Mouse (Mus musculus) C2C12 (cell line): ENCODE measurements around the gene Cfap100. TPM values are rescaled to one million over a fixed set of nuclear protein-coding genes. Genes with fewer than 3 reads are reported as not detected.
A peak's percentile ranks its signal among the peaks of the same experiment; 100 is the strongest.

Experiments
- H3K27me3 ChIP-seq: one replicate; pipeline ENCODE4 v1.6.1; 2011; ENCODE audit not compliant: control insufficient read depth, insufficient read depth, insufficient read length
- H3K36me3 ChIP-seq: one replicate; pipeline ENCODE4 v1.6.1; 2011; ENCODE audit not compliant: control insufficient read depth, insufficient read depth
- H3K4me3 ChIP-seq: one replicate; pipeline ENCODE4 v1.5.1; 2011; ENCODE audit warnings: mild to moderate bottlenecking, control low read depth; ENCODE audit not compliant: poor library complexity, insufficient read depth, severe bottlenecking
- H3K79me2 ChIP-seq: one replicate; pipeline ENCODE4 v1.6.1; 2011; ENCODE audit not compliant: control insufficient read depth, insufficient read depth
- H3K79me3 ChIP-seq: one replicate; pipeline ENCODE4 v1.6.1; 2011; ENCODE audit warnings: low read depth, control low read depth
- H3ac ChIP-seq: one replicate; pipeline ENCODE3; 2011; ENCODE audit warnings: low read depth; ENCODE audit not compliant: control insufficient read depth, insufficient read length
- CEBPB ChIP-seq: IDR thresholded peaks from one replicate; pipeline ENCODE4 v1.6.1; 2011; ENCODE audit warnings: low read depth, mild to moderate bottlenecking, control low read depth, moderate library complexity
- CTCF ChIP-seq: IDR thresholded peaks from one replicate; pipeline ENCODE4 v1.5.1; 2011; ENCODE audit not compliant: control insufficient read depth, insufficient read depth, insufficient read length
- FOSL1 ChIP-seq: IDR thresholded peaks from one replicate; pipeline ENCODE4 v1.8.0; 2011; ENCODE audit warnings: mild to moderate bottlenecking, low read length; ENCODE audit not compliant: poor library complexity, insufficient read depth, severe bottlenecking
- MAX ChIP-seq: IDR thresholded peaks from one replicate; pipeline ENCODE4 v1.6.1; 2011; ENCODE audit warnings: mild to moderate bottlenecking, control low read depth
- MYOD1 ChIP-seq: IDR thresholded peaks from one replicate; pipeline ENCODE4 v1.6.1; 2011; ENCODE audit warnings: low read depth; ENCODE audit not compliant: control insufficient read depth, insufficient read length
- MYOG ChIP-seq: IDR thresholded peaks from one replicate; pipeline ENCODE4 v1.6.1; 2011; ENCODE audit not compliant: control insufficient read depth, insufficient read length; ENCODE audit errors: extremely low read depth
- USF1 ChIP-seq: IDR thresholded peaks from one replicate; pipeline ENCODE4 v1.6.1; 2011; ENCODE audit warnings: low read depth, mild to moderate bottlenecking, control low read depth, moderate library complexity
- polyA plus RNA-seq: library from polyadenylated mRNA; unstranded; fragments of >200 nt; fragmentation: generic; extraction: Trizol; gene quantifications from one replicate; pipeline ENCODE4 v1.2.1, GENCODE M21; 2012; ENCODE audit warnings: missing spikeins

The Cfap100 gene
- polyA plus RNA-seq, 1 experiment = 0.02 TPM

DNA sequence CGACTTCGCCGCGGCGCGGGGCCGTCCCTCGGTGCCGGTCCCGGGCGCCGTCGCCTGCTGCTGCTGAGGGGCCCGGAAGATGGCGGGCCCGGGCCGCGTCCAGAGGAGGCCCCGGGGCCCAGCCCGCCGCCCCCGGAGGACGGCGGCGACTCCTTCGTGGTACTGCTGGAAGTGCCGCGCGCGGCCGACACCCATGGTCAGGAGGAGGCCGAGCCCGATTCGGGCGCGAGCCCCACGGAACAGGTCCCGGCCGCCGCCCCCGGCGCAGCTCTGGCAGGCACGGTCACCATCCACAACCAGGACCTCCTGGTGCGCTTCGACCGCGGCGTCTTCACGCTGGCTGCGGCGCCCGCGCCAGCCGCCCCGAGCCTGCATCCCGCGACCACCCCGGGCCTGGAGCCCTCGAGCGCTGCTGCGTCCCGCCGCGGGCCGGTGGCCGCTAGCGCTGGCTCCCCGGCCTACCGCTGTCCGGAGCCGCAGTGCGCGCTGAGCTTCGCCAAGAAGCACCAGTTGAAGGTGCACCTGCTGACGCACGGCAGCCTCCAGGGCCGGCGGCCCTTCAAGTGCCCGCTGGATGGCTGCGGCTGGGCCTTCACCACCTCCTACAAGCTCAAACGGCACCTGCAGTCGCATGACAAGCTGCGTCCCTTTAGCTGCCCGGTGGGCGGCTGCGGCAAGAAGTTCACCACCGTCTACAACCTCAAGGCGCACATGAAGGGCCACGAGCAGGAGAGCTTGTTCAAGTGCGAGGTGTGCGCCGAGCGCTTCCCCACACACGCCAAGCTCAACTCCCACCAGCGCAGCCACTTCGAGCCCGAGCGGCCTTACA, 58.7 kb downstream of the Cfap100 start:
- H3K36me3 ChIP-seq = peaks cover 24% of the 10 kb centered on the region
- TF ChIP-seq MYOD1 (no peak), MYOG (no peak), FOSL1 (no peak), CTCF (no peak), USF1 (no peak), MAX (no peak), CEBPB (no peak)
- peaks cover 10% of the 10 kb centered on the region for H3K79me3 ChIP-seq
- H3K27me3 ChIP-seq = no peaks in the 10 kb centered on the region
- peak overlapping the region; percentile 66 for H3K4me3 ChIP-seq
- H3ac ChIP-seq = peak overlapping the region; percentile 69
- H3K79me2 ChIP-seq = peaks cover 30% of the 10 kb centered on the region

- TF ChIP-seq MYOG = no peak
- no peak for TF ChIP-seq FOSL1
- no peak for TF ChIP-seq CTCF
- no peak for TF ChIP-seq MYOD1
- TF ChIP-seq USF1 = peak; percentile 34
- peak; percentile 49 for TF ChIP-seq MAX
- TF ChIP-seq CEBPB = no peak
- Histone ChIP-seq H3K79me2 (peaks cover 30% of the 10 kb centered on the region), H3K27me3 (no peaks in the 10 kb centered on the region), H3K79me3 (peaks cover 10% of the 10 kb centered on the region), H3K4me3 (peak within 1 kb of the TSS; percentile 66), H3K36me3 (peaks cover 18% of the 10 kb centered on the region), H3ac (peak within 1 kb of the TSS; percentile 69)
Measured at GRCm38 (mm10) chr6:90368976-90369724, 59.4 kb downstream of the Cfap100 start, which contains the start of gene Zxdc. Zxdc (plus strand) TSS chr6:90369492.

DNA sequence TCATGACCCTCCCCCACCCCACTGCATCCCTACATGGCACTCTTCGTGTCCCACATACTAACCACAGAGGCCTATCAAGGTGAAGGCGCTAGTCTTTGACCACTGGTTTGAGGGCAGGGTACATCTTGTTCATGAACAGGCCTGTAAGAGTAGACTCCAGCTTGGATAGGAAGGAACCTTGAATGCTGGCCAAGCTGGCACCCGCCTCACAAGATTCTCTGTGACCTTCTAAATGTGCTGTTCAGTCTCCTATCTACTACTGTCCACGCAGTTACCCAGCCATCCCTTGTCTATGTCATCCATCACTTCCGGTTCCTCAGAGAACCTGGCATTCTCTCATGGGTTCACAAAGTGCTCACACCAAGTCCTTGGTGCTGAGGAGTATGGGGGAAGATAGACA, 65.3 kb downstream of the Cfap100 start:
- no peaks in the 10 kb centered on the region for H3K79me2 ChIP-seq
- H3K36me3 ChIP-seq = no peaks in the 10 kb centered on the region
- no peaks in the 10 kb centered on the region for H3K27me3 ChIP-seq
- TF ChIP-seq USF1 = no peak
- TF ChIP-seq MYOD1 = no peak
- TF ChIP-seq CTCF = no peak
- TF ChIP-seq MAX = no peak
- no peak for TF ChIP-seq MYOG
- TF ChIP-seq CEBPB = no peak
- no peak for TF ChIP-seq FOSL1
- H3ac ChIP-seq = no peak overlapping the region
- H3K79me3 ChIP-seq = no peaks in the 10 kb centered on the region
- H3K4me3 ChIP-seq = no peak overlapping the region

- Histone ChIP-seq H3K4me3 (no peak overlapping the region), H3K27me3 (no peaks in the 10 kb centered on the region), H3ac (no peak overlapping the region), H3K36me3 (no peaks in the 10 kb centered on the region), H3K79me2 (no peaks in the 10 kb centered on the region), H3K79me3 (no peaks in the 10 kb centered on the region)
- TF ChIP-seq CTCF (no peak), MAX (no peak), MYOG (no peak), CEBPB (no peak), USF1 (no peak), MYOD1 (no peak)
Measured at GRCm38 (mm10) chr6:90360922-90361614, 67.5 kb downstream of the Cfap100 start.

GRCm38 (mm10) chr6:90360024-90360781, 68.4 kb downstream of the Cfap100 start:
- Histone ChIP-seq H3K79me2 (no peaks in the 10 kb centered on the region), H3K36me3 (no peaks in the 10 kb centered on the region), H3K79me3 (no peaks in the 10 kb centered on the region), H3ac (no peak overlapping the region), H3K27me3 (no peaks in the 10 kb centered on the region), H3K4me3 (no peak overlapping the region)
- TF ChIP-seq MYOG (no peak), MYOD1 (no peak)

DNA sequence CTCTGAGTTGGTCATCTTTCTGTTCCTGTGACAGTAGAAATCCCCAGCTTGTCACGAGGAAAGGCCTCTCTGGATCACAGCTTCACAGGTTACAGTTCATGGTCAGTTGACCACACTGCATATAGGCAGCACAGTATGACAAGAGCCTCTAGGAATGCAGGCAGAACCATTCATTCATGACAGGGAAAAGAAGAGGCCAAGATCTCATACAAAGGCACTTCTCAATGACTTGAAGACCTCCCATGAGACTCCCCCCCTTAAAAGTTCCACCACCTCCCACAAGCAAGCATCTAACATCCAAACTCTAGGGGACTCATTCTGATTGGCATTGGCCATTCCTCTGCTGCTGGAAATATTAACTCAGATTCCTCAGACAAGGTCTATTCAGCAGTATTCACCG, 69.2 kb downstream of the Cfap100 start:
- Histone ChIP-seq H3K36me3 (no peaks in the 10 kb centered on the region), H3ac (no peak overlapping the region), H3K4me3 (no peak overlapping the region), H3K79me3 (no peaks in the 10 kb centered on the region), H3K79me2 (no peaks in the 10 kb centered on the region), H3K27me3 (no peaks in the 10 kb centered on the region)
- no peak for TF ChIP-seq CTCF
- no peak for TF ChIP-seq MYOG
- TF ChIP-seq FOSL1 = no peak
- TF ChIP-seq MAX = no peak
- no peak for TF ChIP-seq MYOD1
- TF ChIP-seq USF1 = no peak
- TF ChIP-seq CEBPB = no peak
